Mouse (Mus musculus): ENCODE results near the gene Tmem170b.

Tmem170b gene

DNA sequence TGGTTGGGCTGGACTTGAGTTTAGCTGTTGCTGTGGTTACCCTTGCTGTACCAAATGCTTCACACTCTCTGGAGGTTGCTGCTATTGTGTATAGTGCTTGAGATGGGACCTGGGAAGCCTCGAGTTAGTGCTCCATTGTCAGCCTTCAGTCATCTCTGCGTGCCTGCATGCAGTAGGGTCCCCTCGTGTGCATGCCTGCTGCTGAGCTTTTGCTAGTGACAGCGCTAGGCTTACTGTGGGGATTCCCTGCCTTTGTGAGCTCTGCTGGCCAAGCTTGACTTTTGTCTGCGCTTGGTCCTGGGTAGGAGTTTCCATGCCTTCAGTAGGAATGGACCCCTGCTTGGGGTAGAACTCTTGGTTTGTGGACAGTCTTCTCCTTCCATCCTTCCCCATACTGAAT lies 9.3 kb downstream of the Tmem170b start:
- DNase-seq = no peak

DNA sequence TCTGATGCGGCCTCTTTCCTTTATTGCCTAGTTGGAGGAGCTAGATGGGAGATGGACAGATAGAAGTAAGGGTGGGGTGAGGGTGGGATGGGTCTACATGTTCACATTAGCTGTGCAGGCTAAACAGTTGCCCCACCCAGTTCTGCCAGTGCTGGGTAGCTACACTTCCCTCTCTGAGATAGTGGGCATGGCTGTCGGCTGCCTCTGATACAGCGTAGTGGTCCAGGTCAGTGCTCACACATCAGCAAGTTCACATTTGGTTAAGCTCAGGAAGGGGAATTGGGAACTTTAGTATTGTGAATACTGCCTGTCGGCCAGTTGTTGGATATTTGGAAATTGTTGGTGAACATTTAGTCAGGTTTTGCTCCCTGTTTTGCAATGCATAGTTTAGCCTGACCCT lies 13.8 kb downstream of the Tmem170b start:
- DNase-seq = no peak

DNA sequence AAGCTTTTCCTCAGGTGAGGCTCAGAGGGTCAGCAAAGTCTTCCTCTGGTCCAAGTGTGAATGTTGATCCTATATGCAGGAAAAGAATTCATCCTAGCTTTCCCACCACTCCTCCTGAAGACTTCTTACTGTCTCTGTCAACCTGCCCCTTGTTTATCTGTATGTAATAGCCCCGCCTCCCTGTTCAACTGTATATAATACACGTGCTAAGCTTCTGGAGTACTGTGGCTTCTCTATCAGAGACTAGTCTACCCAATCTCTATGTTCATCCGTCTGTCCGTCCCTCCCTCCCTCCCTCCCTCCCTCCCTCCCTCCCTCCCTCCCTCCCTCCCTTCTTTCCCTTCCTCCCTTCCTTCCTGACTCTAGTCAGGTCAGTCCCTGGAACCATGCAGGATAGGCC lies 14.4 kb downstream of the Tmem170b start:
- no peak for DNase-seq

DNA sequence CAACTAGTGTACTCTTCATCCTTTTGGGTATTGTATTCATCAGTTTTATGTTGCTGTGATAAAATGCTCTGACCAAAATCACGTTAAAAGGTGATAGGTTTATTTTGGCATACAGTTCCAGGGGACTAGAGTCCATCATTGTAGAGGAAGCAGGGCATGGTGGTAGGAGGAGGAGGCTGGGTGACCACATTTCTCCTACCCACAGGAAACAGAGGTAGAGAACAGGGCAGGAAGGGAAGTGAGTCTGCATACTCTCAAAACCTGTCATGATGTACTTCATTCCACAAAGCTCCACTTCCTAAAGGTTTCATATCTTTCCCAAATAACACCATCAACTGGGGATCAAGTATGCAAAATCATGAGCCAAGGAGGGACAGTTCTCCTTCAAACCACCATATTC lies 18.4 kb downstream of the Tmem170b start:
- DNase-seq = no peak

DNA sequence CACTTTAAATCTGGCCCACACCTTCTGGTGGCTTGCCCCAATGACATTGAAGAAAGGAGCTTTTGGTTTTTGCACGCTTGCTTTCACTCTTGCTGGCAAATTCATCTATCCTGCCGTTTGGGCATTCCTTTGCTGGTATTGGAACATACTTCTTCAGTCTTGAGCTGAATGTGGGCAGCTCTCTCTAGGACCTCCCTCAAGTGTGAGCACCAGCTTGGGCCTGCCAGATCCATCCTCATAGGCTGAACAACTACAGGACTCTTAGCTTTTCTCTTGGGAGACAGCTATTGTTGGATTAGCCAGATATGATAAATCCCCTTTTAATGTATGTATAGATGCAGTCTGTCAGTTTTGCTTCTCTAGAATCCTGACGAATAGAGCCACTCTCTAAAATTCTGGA lies 19.5 kb downstream of the Tmem170b start:
- no peak for DNase-seq

DNA sequence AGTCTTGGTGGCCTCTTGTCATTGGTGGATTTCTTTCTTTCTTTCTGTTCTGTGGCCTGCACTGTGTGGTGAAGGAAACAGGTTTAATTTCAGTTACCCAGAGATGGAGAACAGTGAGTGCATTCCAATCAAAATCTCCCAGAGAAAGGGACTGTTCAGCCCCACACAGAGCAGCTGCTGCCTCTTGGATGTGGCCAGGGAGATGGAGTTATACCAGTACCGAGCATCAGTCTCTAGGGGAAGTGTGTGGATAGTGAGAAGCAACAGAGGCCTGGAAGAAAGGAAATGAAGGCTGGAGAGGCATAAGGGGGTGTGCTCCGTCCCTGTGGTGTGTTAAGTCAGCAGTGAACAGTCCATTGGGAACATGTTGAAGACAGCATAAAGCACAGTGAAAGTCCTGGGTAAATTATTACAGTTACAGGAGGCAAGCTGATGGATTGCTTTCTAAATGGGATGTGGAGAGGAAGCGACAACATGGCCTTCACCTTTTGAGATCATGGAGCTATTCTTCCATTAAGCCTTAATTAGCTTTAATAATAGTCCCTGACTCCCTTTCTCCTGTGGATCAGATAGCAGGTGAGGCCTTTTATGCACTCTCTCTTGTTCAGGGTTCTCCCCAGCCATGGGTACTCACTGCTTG lies 21.7 kb downstream of the Tmem170b start:
- no peak for DNase-seq

DNA sequence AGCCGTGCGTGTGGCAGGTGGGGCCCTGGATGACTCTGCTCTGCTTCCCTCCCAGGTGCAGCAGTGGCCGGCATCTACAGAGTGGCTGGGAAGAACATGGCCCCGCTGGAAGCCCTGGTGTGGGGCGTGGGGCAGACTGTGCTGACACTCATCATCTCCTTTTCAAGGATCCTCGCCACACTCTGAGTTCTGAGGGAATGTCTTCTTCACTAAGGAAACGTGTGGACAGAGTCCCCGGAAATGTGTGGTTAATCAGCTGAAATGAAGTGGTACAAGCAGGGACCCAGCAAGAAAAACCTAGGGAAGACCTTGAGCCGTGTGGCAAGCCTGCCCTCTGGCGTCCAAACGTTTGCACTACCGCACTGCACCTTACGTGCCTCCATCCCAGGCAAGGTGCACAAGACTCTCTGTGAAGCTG lies 28.7 kb downstream of the Tmem170b start:
- DNase-seq = peak; percentile 75

DNA sequence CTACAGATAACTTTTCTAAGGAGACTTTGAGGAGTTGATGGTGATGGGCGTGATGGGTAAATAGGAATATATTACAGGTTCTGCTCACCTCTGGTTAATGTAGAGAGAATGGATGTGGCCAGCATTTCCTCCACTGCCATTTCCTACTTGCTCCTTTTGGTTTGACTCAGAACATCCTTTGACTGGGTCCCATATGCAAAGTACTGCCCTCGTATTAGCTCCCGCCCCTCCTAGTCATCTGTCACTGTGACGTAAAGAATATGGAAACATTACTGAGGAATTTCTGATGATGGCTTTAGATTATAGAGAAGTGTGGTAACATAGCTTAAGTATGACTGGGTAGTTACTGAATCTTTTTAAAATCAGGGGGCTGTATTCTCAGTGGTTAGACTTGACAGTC lies 32.4 kb downstream of the Tmem170b start:
- no peak for DNase-seq

DNA sequence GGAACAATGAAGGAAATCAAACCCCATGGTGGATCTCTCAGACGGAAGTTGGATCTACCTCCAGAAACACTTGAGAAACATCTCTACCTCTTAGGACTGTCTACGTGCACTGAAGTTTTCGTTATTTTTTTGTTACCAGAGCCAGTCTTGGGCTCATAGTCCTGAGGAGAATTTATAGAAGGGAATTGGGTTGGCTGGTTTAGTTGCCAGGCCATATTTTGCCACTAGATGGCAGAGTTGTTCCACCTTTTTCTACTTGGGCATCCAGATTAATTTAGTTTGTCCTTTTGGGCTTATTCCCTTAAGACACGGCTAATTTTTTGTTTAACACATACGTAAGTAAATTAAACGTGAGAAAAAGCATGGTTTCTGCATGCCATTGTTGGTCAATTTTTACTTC lies 37.1 kb downstream of the Tmem170b start:
- DNase-seq = peak; percentile 74

DNA sequence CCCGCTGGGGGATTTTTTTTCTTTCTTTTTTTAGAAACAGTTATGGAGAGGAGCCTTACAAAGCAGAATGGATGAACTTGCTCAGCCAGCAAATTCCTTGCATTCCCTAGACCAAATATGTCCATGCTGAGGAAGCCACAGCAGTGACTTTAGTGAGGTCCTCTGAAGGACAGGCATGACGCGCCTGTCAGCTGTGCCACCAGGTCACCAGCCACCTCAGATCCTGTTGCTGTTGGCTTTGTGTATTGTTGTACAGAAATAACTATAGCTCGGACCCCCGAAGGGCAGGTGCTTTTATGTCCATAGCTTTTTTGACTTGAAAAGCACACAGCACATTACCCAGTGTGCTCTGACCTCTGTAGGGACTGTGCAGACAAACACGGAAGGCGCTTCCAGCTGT lies 38.1 kb downstream of the Tmem170b start:
- DNase-seq = no peak

DNA sequence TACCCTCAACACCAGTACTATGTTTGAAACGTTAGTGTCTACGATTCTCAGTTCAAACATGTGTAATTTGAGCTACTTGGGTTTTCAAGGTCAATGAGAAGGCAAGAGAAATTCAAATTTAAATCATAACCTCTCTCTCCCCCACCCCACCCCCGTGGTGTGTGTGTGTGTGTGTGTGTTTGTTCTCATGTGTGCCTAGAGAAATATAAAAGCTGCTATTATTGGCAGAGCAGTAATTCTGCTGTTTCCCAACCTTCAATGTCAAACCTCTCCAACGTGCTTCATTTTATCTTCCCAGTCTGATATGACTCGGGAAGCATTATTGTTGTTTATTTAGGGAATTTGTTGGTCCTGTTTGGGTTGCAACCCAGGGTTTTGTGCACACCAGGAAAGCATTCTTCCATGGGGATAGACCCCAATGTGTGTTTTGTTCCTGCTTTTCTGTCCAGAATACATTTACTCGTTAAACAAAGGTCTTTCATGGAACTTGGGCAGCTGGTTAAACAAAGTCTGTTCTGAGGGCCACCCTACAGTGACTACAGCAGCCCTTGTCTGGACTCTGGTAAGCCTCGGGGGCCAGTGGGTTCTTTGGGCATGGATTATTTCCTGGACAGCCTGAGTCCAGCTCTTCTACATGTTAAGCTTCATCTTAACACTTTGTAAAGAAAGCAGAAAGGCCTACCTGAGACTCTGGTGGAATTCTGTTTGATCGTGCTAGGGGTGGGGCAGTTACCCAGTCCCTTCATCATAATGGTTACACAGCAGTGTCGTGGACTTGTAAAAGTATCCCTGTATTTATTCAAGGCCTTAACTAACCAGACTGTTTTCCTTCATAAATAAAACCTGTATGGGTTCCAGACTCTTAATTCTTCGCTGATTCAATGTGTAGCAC lies 39.1 kb downstream of the Tmem170b start:
- no peak for DNase-seq

DNA sequence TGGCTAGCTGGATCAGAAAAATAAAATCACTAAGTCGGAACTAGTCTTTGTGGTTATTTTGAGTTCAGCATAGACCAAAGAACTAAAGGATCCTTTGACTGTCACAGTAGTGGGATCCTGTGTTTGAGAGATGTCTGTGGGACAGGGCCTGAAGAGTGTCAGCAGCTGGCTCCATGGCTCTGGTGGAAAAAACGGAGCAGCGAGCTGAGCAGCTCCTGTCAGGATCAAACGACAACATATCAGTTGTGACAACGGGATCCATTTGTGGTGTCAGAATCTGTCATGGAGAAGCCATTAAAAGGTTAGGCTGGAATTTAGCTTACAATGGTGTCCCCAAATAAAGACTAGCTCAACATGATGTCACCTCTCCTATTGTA lies 39.8 kb downstream of the Tmem170b start:
- DNase-seq = no peak

DNA sequence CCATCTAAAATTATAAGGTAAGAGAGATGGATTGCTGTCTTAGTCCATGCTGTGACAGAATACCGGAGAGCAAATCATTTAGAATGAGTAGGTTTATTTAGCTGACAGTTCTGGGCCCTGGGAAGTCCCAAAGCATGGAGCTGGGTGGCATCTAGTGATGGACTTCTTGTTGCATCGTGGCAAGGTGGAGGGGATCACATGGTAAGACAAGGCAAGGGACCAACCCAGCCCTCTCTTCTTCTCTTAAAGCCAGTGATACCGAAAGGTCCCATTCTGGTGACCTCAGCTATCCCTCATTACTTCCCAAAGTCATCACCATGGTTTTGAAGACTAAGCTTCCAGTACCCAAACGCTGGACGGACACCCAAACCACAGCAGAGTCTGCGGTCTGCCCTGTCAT lies 42.3 kb downstream of the Tmem170b start:
- DNase-seq = no peak

DNA sequence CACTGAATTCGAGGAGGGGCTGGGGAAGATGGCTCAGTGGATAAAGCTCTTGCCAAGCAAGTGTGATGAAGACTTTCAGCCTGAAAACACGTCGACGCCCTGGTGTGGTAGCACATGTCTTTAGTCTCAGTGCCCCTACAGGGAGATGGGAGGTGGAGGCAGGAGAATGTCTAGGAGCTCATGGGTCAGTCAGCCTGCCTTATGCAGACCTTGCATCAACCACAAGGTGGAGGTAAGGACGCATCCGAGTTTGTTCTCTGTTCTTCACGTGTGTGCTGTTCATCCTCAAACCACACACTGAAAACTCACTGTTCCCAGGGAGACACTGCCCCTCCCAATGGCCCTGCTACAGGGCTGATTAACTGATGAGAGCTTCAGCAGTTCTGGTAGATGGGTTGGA lies 45.0 kb downstream of the Tmem170b start:
- no peak for DNase-seq

DNA sequence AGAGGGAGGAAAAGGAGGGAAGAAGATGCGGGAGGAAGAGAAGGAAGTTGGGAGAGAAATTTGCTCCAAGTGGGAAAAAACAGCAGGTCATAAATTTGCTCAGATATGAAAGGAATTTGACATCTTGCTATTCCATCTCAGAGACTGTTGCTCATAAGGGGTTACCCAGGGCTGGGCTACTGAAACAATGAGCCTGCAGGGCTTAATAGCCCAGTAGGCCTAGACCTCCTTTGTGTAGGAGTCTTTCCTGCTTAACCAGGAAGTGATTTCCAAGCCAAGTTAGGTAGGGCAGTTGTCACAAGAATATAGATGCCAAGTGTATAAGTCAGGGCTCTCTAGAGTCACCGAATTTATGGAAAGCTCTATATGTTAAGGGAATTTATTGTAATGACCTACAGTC lies 48.1 kb downstream of the Tmem170b start:
- no peak for DNase-seq

DNA sequence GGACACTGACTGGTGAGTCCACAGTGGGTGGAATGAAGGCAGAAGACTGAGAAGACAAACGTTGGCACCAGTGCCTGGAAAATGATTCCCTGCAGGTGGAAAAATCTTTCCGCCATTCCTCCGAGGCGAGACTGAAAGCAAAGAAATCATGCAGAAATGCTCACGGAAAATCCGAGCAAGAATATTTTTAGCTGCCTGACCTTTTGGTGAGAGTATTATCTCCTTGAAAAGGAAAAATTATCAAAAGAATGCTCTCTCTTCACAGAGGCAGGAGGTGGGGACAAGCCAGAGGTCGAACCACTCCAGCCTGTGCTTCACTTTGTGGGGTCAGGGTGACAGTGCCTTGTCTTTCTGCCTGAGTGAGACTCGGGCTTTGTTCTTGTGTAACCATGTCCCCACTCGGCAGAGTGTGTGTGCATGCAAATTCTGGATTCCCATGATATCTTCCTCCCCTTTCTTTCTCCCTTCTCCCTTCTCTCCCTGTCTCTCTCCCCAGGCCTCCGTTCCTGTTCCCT lies 49.9 kb downstream of the Tmem170b start:
- no peak for DNase-seq

DNA sequence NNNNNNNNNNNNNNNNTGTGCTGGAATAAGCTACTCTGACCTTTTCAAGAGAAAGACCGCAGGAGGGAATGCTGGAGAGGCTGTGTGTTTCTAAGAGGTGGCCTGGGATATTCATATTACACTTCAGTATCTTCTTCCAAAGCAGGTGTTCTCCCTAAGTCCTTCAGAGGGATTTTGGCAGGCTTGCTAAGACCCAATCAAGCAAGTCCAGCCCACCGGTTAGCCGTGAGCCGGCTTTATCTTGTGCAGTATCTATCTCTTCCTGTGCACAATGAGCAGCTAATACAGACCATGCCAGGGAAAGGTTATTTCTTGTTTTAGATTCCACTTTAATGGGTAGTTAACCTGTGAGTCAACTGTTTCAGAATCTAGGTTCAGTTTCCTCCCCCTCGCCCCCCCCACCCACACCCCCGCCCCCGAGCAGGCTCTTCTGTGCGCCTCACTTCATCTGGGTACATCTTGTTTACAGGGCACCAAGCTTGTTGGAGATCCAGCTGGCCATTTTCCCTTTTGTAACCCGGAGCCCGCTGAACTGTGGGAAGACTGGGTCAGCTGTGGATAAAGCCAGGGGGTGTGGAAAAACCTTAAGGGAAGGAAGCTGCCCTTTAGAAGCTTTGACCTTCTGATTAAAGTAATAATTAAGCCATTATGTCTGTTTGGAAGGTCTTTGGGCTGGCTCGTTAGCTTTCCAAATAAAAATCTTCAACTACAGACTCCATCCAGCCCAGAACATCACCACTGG lies 54.5 kb downstream of the Tmem170b start:
- no peak for DNase-seq

DNA sequence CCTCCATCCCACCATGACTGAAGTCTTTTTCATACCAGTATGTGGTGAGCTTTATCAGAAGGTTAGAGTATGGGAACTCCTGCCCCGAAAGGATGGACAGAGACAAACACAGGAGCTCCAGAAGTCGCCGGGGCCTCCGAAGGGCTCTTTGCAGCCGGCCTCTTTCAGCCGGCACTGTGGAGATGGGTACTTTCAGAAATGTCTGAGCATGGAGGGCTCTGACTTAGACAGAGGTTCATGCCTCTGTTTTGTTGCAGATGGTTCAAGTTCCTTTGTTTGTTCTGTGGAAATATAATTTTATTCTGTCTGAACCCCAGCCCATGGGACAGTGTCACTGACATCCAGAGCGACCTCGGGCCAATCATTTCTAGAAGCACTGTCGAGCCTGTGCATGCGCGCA lies 55.4 kb downstream of the Tmem170b start:
- DNase-seq = no peak

DNA sequence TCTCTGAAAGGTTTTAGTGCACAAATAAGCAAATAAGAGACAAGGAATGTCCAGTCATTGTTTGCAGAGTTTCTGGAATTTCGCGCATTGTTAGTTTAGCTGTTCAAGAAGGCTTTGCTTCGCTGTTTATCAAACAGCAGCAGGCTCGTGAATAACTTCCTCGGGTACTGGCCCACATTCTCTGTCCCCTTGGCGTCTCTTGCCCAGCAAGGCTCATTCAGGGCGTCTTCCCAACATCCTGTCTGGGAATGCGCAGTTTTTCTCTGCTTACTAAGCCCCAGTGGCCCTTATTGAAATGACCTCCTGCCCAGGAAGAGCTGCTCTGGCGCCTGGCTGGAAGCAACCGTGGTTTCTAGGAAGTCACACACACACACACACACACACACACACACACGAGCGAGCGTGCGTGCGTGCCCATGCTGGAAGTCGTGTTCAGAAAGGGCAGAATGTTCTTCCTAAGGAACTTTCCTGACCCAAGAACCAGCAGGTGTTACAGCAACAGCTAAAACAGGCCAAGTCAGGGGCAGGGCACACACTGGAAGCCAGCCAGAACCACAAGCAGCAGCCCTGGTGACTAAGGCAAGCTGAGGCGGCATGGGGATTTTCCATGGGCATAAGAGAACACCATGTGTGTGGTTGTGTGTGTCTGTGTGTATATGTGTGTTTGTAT lies 56.8 kb downstream of the Tmem170b start:
- peak; percentile 17 for DNase-seq

DNA sequence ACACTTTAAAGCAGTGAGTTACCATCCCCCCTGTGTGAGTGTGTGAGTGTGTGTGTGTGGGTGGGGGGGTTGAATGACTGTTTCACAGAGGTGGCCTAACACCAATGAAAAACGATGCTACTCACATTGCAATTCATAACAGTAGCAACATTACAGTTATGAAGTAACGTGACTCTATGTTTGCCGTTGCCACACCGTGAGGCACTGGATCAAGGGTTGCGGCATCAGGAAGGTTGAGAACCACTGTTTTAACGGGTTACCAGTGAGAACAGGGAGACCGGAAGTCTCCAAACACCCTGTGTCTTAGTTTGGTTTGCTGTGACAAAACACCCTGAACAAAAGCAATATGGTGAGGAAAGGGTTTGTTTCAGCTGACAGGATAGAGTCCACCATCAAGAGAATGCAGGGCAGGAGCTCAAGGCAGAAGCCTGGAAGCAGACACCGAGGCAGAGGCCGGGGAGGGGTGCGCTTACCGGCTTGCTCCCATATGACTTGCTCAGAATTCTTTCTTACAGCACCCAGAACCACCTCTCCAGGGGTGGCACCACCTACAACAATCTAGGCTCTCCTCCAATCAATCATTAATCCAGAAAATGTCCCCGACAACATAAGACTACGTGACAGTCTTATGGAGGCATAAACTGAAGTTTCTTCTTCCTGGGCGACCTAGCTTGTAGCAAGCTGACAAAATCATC lies 57.9 kb downstream of the Tmem170b start:
- no peak for DNase-seq

DNA sequence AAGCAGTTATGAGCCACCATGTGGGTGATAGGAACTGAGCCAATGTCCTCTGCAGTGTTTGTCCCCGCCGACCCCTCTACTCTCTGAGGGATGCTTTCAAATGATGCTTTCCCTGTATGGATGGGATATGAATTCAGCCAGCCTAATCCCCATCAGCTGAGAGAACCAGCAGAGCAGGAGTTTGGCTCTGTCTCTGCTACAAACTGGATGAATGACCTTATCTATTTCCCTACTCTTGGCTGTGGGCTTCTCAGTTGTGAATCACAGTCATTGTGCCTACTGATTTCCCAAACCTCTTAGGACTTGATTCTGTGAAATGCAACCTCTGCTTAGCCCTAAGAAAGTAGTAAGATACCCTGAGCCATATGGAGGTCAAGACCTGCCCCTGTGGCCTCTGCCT lies 64.2 kb downstream of the Tmem170b start:
- no peak for DNase-seq

DNA sequence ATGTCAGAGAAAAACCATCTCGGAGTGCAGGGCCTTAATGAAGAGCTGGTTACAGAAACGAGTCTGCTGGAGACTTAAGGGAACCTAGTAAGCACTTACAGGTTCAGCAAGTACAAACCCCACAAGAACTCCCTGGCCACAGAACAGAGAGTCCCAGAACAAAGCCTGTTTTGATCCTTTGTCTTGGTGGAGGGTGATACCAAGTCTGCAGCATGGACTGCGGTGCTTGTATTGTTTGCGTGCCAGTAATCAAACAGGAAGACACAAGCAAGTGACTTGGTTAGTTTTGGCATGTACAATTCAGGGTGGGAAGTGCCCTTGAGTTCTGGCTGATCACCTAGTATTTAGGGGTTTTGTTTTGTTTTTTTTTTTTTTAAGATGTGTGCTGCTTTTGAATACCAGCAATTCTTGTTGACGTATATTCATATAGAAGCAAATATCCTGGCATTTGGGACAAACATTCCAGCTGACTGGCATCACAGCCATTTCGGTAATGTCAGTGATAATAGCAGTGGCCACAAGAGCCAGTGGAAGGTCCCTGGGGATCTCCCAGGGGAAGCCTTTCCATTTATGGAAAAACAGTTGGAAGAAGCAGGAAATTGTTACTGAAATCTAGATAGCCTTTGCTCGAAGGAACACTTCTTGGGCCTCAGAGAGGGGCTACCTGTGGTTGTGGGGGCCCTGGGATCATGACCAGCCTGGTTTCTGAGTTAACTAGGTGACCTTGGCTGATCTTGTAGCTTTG lies 64.9 kb downstream of the Tmem170b start:
- DNase-seq = no peak
